Mouse (Mus musculus): ENCODE results near the gene Defb41.
"Not testable (repeated sequence)": the region's sequence is repeated elsewhere in the genome, so short reads cannot be mapped to it uniquely, and the experiment has no call there.

Defb41 gene

DNA sequence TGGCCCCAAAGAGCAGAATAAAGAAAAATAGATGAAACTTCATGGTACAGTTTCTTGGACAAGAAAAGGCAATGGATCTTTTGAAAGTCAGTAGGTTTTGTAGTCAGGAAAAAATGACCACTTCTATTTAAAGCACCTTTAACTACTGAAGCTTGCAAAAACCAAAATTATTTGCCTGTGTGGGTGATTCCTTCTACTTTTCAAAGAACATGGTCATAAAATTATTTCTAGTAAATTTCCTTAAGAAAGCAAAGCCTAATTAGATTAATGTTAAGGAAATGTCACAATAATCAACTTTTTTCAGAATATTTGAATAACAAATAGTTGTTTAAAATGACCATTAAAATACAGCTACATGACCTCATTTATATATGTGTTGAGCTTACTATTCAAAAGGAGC lies at the start of gene Defb41:
Gene Defb41, minus strand, starts transcription at position 101 of the 400 bp plus-strand sequence.
- DNase-seq (ENCODE audit: low read depth, low spot score) = no peak

DNA sequence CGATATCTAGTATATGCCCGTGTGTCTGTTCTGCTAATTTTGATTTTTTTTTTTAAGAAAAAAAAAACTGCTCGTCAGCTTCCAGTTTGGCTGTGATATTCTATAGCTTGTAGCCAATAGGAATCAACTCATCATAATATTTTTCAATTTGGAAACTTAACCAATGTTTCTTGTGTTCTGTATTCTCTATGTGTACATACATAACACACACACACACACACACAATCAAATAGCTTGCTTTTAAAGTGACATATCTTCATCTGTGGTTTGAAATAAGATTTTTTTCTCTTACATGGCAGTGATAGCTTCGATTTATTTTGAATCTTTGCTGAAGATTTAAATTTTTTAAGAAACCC lies 43.5 kb upstream of the Defb41 start:
- no peak for DNase-seq (ENCODE audit: low read depth, low spot score)

GRCm38 (mm10) chr1:18307545-18308473 lies 42.9 kb upstream of the Defb41 start:
- no peak for DNase-seq (ENCODE audit: low read depth, low spot score)

GRCm38 (mm10) chr1:18292515-18292914 lies 27.6 kb upstream of the Defb41 start:
- no peak for DNase-seq (ENCODE audit: low read depth, low spot score)

DNA sequence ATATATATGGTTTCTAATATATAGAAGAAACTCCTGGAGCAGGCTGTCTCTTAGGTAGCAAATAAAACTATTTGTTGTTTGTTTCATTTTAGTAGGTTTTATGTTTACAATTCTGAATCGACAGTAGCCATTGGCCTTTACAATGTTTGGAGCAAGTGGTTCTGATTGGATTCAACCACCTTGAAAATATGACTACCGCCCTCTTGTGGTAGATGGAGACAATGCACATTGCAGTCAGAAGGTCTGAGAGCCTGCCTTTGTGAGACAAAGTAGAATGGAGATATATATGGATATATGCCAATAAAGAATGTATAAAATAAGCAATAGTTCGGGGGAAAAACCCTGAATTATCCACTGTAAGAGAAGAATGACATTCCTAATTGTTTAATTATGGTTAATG lies 23.9 kb upstream of the Defb41 start:
- peak; percentile 1 for DNase-seq (ENCODE audit: low read depth, low spot score)

DNA sequence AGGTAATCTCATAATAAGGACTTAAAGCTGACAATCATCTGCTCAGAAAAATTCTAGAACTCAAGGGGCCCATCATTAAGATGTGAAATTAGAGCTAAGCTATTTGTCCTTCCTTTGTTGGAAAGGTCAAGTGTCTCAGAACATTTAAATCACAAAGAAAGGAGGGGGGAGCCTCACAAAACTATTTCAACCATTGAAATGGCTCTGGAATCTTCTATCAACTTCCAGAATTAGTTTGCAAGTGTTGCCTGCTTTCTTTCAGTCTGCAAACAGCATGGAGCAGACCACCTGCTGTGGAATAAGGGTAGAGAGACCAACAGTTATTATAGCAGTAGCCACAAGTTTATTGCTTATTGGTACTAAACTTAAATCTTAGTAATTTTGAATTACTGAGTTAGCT lies 22.4 kb upstream of the Defb41 start:
- DNase-seq (ENCODE audit: low read depth, low spot score) = no peak

GRCm38 (mm10) chr1:18271095-18271494 lies 6.2 kb upstream of the Defb41 start:
- DNase-seq (ENCODE audit: low read depth, low spot score) = no peak

DNA sequence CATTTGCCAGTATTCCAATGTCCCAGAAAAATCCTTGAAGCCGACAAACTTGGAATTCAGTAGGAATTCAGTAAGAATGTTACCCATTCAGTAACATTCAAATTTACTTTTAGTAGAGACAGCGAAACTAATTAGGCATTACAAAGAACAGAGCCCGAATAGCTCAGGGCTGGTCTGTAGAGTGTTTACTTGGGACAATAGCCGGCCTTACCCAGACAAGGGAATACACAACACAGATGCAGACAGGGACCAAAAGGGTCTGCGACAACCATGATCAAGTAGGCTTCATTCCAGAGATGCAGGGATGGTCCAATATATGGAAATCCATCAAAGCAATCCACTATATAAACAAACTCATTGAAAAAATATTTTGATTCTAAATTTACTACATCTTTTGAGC lies 3.9 kb upstream of the Defb41 start:
- no peak for DNase-seq (ENCODE audit: low read depth, low spot score)

GRCm38 (mm10) chr1:18245801-18246580 lies 18.9 kb downstream of the Defb41 start:
- not testable (repeated sequence) for DNase-seq (ENCODE audit: low read depth, low spot score)

DNA sequence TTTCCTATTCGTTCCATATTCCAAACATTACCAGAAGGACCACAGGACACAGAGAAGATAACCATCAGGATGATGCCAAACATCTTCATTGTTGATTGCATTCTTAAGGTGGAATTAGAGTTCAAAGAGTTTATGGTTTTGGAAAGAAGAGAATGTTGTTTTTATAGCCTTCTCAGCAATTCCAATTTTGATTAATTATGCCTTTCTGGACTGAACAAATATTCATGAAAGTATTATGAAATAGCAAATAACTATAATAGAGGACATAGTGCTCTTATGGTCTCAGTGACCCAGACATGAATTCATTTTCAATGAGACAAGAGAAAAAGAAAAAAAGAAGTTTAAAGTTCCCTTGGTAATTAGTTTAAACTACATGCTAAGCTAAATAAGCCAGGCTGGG lies 27.6 kb downstream of the Defb41 start, which contains the start of gene Defb18:
Gene Defb18, minus strand, starts transcription at position 101 of the 400 bp plus-strand sequence.
- no peak for DNase-seq (ENCODE audit: low read depth, low spot score)

DNA sequence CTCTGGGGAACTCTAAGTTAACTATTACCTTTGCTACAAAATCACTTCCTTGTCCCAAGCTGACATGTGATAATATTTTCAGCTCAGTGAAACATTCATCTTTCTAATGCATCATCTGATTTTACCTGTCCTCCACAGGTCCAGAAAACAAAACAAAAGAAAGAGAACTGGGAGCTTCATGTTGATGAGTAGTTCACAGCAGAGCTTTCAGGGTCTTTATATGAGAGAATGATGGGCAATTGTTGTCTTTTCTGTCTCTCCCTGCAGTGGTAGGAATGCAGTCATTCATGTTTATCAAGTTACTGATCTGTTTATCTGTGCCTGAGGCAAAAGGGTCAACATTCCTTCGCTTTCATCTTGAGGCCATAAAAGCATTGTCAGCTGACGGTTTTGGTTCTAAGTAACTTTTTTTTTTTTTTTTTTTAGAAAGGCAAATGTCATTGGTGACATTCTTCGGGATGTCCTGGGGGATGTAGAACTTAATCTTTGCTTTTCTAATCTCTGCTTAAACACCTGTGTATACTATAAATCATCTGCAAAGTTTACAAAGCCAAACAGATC lies 41.5 kb downstream of the Defb41 start:
- DNase-seq (ENCODE audit: low read depth, low spot score) = no peak
